Mouse (Mus musculus): ENCODE measurements around the gene Col1a2. TPM values are rescaled to one million over a fixed set of nuclear protein-coding genes. Genes with fewer than 3 reads are reported as not detected.

Gene Col1a2
- polyA plus RNA-seq, 1 experiment from 2014 or later: 239 TPM

DNA sequence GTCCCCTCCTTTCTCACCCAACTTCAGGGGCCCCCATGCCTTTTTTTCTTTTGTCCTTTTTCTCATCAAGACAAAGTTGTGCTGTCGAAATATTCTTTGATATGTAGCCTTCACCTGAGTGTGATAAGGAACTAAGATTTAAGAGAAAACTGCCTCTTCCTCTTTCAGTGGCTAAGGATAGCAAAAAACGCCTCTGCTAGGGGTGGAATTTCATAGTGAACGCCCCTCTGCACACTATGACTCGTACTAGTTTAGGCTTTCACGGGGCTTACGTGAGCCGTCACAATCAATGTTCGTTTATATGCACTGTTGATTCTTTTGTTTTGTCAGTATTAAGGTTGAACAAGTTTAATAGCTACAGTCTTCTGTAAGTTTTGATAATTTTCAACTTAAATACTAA, 85.5 kb downstream of the Col1a2 start:
- no peaks in the 10 kb centered on the region for H3K9me3 ChIP-seq (replicated peaks)
- H3K4me2 ChIP-seq: no peak overlapping the region
- H3K27ac ChIP-seq (replicated peaks): no peak overlapping the region
- H3K36me3 ChIP-seq: no peaks in the 10 kb centered on the region
- no peak for ATAC-seq (ENCODE audit: low FRiP score)
- H3K4me1 ChIP-seq: no peaks in the 10 kb centered on the region
- no peaks in the 10 kb centered on the region for H3K27me3 ChIP-seq (replicated peaks)
- WGBS: 74% methylated on average over 8 of the region's 8 CpGs
- no peak overlapping the region for H3K9ac ChIP-seq (replicated peaks)
- H3K4me3 ChIP-seq (replicated peaks): no peak overlapping the region

Other genes with a start within 250 kb of the Col1a2 start
- 39.3 and 43.3 TPM in 2 replicates for gene Casd1, start 96.0 kb downstream of the Col1a2 start, polyA plus RNA-seq (2015; fragmentation: Nextera tagmentation; extraction: Ambion mirVana)
- gene Sgce, start 242.4 kb downstream of the Col1a2 start, polyA plus RNA-seq (2015; fragmentation: Nextera tagmentation; extraction: Ambion mirVana): 56.1 and 60.4 TPM in 2 replicates
- gene Peg10, start 242.5 kb downstream of the Col1a2 start, polyA plus RNA-seq (2015; fragmentation: Nextera tagmentation; extraction: Ambion mirVana): 3.9 and 4.7 TPM in 2 replicates